Mouse (Mus musculus): Measurements from ENCODE around the gene Pmel.

Gene Pmel

GRCm38 (mm10) chr10:128748252-128748864, 44.4 kb downstream of the Pmel start:
- peak; percentile 45 for DNase-seq (ENCODE audit: low spot score)
